Mouse (Mus musculus) monocyte, adult 5-6 weeks (primary cell): ENCODE results near the gene Nkain2. TPM values are rescaled to one million over a fixed set of nuclear protein-coding genes. Genes with fewer than 3 reads are reported as not detected.
"Not testable (repeated sequence)": the region's sequence is repeated elsewhere in the genome, so short reads cannot be mapped to it uniquely, and the experiment has no call there.

Experiments used
- ATAC-seq: fragments of 153-309, 156-312 bp; replicated peaks from 2 replicates; pipeline ENCODE4 v1.8.0; 2017; ENCODE audit warnings: mild to moderate bottlenecking; ENCODE audit not compliant: low TSS enrichment, insufficient number of reproducible peaks, severe bottlenecking, poor library complexity, low FRiP score
- total RNA-seq: library from RNA; stranded (forward); fragments of 200-1000, 200-491, 200-594 nt; gene quantifications from 3 replicates; pipeline ENCODE4 v1.2.3, GENCODE M21; 2017

Nkain2 gene
- total RNA-seq, 1 experiment from 2014 or later: not detected

GRCm38 (mm10) chr10:32290487-32290886 lies 599.8 kb downstream of the Nkain2 start:
- no peak for ATAC-seq

GRCm38 (mm10) chr10:32283690-32284089 lies 606.6 kb downstream of the Nkain2 start:
- no peak for ATAC-seq

- no peak for ATAC-seq
Observed at GRCm38 (mm10) chr10:32243266-32243882, 646.9 kb downstream of the Nkain2 start.

- no peak for ATAC-seq
Observed at GRCm38 (mm10) chr10:32241168-32241567, 649.1 kb downstream of the Nkain2 start.

- no peak for ATAC-seq
Observed at GRCm38 (mm10) chr10:32182951-32183350, 707.3 kb downstream of the Nkain2 start.

GRCm38 (mm10) chr10:32091354-32091753 lies 798.9 kb downstream of the Nkain2 start:
- no peak for ATAC-seq

- no peak for ATAC-seq
Observed at GRCm38 (mm10) chr10:32060396-32060795, 829.9 kb downstream of the Nkain2 start.

- no peak for ATAC-seq
Observed at GRCm38 (mm10) chr10:32058251-32058650, 832.0 kb downstream of the Nkain2 start.

- ATAC-seq: no peak
Observed at GRCm38 (mm10) chr10:32052546-32053295, 837.5 kb downstream of the Nkain2 start.

- ATAC-seq: no peak
Observed at GRCm38 (mm10) chr10:32052045-32052444, 838.2 kb downstream of the Nkain2 start.

GRCm38 (mm10) chr10:32029996-32030395 lies 860.3 kb downstream of the Nkain2 start:
- no peak for ATAC-seq

- ATAC-seq: no peak
Observed at GRCm38 (mm10) chr10:32018385-32018784, 871.9 kb downstream of the Nkain2 start.

- no peak for ATAC-seq
Observed at GRCm38 (mm10) chr10:32001216-32001753, 889.0 kb downstream of the Nkain2 start.

GRCm38 (mm10) chr10:31993205-31993604 lies 897.1 kb downstream of the Nkain2 start:
- ATAC-seq: no peak

- ATAC-seq: no peak
Observed at GRCm38 (mm10) chr10:31978387-31978786, 911.9 kb downstream of the Nkain2 start.

- ATAC-seq: no peak
Observed at GRCm38 (mm10) chr10:31947178-31947726, 943.0 kb downstream of the Nkain2 start.

GRCm38 (mm10) chr10:31931961-31932360 lies 958.3 kb downstream of the Nkain2 start:
- ATAC-seq: no peak

GRCm38 (mm10) chr10:31927657-31928056 lies 962.6 kb downstream of the Nkain2 start:
- ATAC-seq: no peak

- not testable (repeated sequence) for ATAC-seq
Observed at GRCm38 (mm10) chr10:31920901-31921300, 969.4 kb downstream of the Nkain2 start.

- ATAC-seq: no peak
Observed at GRCm38 (mm10) chr10:31907488-31907887, 982.8 kb downstream of the Nkain2 start.
